Mouse (Mus musculus) ES-E14 (cell line): ENCODE results near the gene Lingo3. TPM values are rescaled to one million over a fixed set of nuclear protein-coding genes. Genes with fewer than 3 reads are reported as not detected.

Experiments used
- DNase-seq: peaks from one replicate; pipeline ENCODE4 v3.0.0-alpha.2; 2013; ENCODE audit warnings: low read depth, low spot score
- H3K27ac ChIP-seq: 2 replicates; pipeline ENCODE4 v1.5.1; 2012; ENCODE audit warnings: low read depth, mild to moderate bottlenecking, low read length, moderate library complexity, mixed read lengths; ENCODE audit not compliant: poor library complexity, insufficient read depth, severe bottlenecking
- H3K36me3 ChIP-seq: 2 replicates; pipeline ENCODE4 v1.6.1; 2012; ENCODE audit warnings: mild to moderate bottlenecking, low read length, moderate library complexity, mixed read lengths; ENCODE audit not compliant: control insufficient read depth, poor library complexity, insufficient read depth, severe bottlenecking
- H3K4me1 ChIP-seq, 2 experiments: fragments of 150-350 bp in 1 of 2; sonication (generic) in 1 of 2; 2 replicates each; pipeline ENCODE4 v1.6.1; 2012; ENCODE audit warnings: low read length in 2 of 2, mild to moderate bottlenecking in 1 of 2, mixed read lengths in 1 of 2; ENCODE audit not compliant: control insufficient read depth in 2 of 2, insufficient read depth in 2 of 2, poor library complexity in 1 of 2
- H3K4me3 ChIP-seq, 2 experiments: fragments of 150-350 bp in 1 of 2; sonication (generic) in 1 of 2; 2 replicates each; pipeline ENCODE4 v1.5.1; 2012; ENCODE audit warnings: low read length in 2 of 2, low read depth in 1 of 2, mild to moderate bottlenecking in 1 of 2, mixed read lengths in 1 of 2; ENCODE audit not compliant: insufficient read depth in 1 of 2, poor library complexity in 1 of 2, severe bottlenecking in 1 of 2
- H3K9ac ChIP-seq: 2 replicates; pipeline ENCODE4 v1.6.1; 2012; ENCODE audit warnings: low read depth, mild to moderate bottlenecking, low read length, mixed read lengths; ENCODE audit not compliant: poor library complexity, insufficient read depth, severe bottlenecking
- H3K9me3 ChIP-seq: fragments of 150-350 bp; sonication (generic); 2 replicates; pipeline ENCODE4 v1.6.1; 2012; ENCODE audit warnings: low read depth, mild to moderate bottlenecking, low read length; ENCODE audit not compliant: control insufficient read depth, insufficient read depth
- CHD2 ChIP-seq: IDR thresholded peaks from 2 replicates; pipeline ENCODE4 v1.6.1; 2014; ENCODE audit warnings: mild to moderate bottlenecking, low read depth, low read length, inconsistent platforms
- HCFC1 ChIP-seq: IDR thresholded peaks from 2 replicates; pipeline ENCODE4 v1.6.1; 2012; ENCODE audit warnings: low read length, inconsistent platforms, borderline replicate concordance; ENCODE audit not compliant: insufficient read depth
- MAFK ChIP-seq: IDR thresholded peaks from 2 replicates; pipeline ENCODE4 v1.6.1; 2014; ENCODE audit warnings: mild to moderate bottlenecking, low read depth, low read length, inconsistent platforms; ENCODE audit not compliant: insufficient read depth
- ZC3H11A ChIP-seq: IDR thresholded peaks from 2 replicates; pipeline ENCODE4 v1.6.1; 2012; ENCODE audit warnings: low read depth, mild to moderate bottlenecking, inconsistent platforms, low read length, borderline replicate concordance
- ZNF384 ChIP-seq: IDR thresholded peaks from 2 replicates; pipeline ENCODE4 v1.6.1; 2012; ENCODE audit warnings: low read depth, low read length, inconsistent platforms
- in situ Hi-C, 2 experiments: fragments of 600-800 bp; cut with MboI; formaldehyde crosslinking; loops; one replicate each; pipeline ENCODE4 v1.15.1; 2025; ENCODE audit warnings: low sequenced_read_pairs in 2 of 2, inconsistent platforms in 1 of 2; ENCODE audit not compliant: unreplicated experiment in 2 of 2
- total RNA-seq: library from RNA; depleted of rRNA; stranded (reverse); fragments of 300-350 nt; gene quantifications from 2 replicates; pipeline ENCODE4 v1.2.3, GENCODE M21; 2012

Gene Lingo3
- total RNA-seq, 1 experiment = 2.4 TPM

- no peaks in the 10 kb centered on the region for H3K9me3 ChIP-seq
- no peak for DNase-seq
- H3K9ac ChIP-seq = no peak overlapping the region
- peaks cover 0 to 3% of the 10 kb centered on the region in 2 experiments; a peak in 2 of 4 replicates for H3K4me1 ChIP-seq
- TF ChIP-seq MAFK (no peak), ZNF384 (no peak), HCFC1 (no peak), ZC3H11A (no peak), CHD2 (no peak)
- H3K27ac ChIP-seq = no peak overlapping the region
- peaks cover under 1% of the 10 kb centered on the region; the same call in 1 of the 2 replicates for H3K36me3 ChIP-seq
- H3K4me3 ChIP-seq = no peak overlapping the region
- in situ Hi-C loops = no loop called here
Measured at GRCm38 (mm10) chr10:80822528-80822927, 21.3 kb downstream of the Lingo3 start.

- H3K4me3 ChIP-seq = no peak overlapping the region
- DNase-seq = no peak
- H3K9ac ChIP-seq = no peak overlapping the region
- H3K27ac ChIP-seq = no peak overlapping the region
- in situ Hi-C loops = no loop called here
- peaks cover 0 to 3% of the 10 kb centered on the region in 2 experiments; a peak in 2 of 4 replicates for H3K4me1 ChIP-seq
- no peaks in the 10 kb centered on the region for H3K9me3 ChIP-seq
- TF ChIP-seq ZC3H11A (peak; percentile 31; the same call in 1 of the 2 replicates), MAFK (0 out of 2 replicates have a peak, but pooled peaks have one; percentile 11), HCFC1 (no peak), ZNF384 (peak; percentile 57; the same call in 1 of the 2 replicates), CHD2 (no peak)
- H3K36me3 ChIP-seq = no peaks in the 10 kb centered on the region
Measured at GRCm38 (mm10) chr10:80821991-80822390, 21.8 kb downstream of the Lingo3 start.

GRCm38 (mm10) chr10:80819406-80819805 is 24.4 kb downstream of the Lingo3 start:
- TF ChIP-seq MAFK (no peak), ZNF384 (no peak), HCFC1 (no peak), ZC3H11A (no peak)
- H3K9ac ChIP-seq = no peak overlapping the region
- peaks cover 0 to 3% of the 10 kb centered on the region in 2 experiments; a peak in 1 of 4 replicates for H3K4me1 ChIP-seq
- H3K4me3 ChIP-seq = no peak overlapping the region
- H3K36me3 ChIP-seq = no peaks in the 10 kb centered on the region
- H3K27ac ChIP-seq = no peak overlapping the region
- in situ Hi-C loops = no loop called here
- no peak for DNase-seq
- no peaks in the 10 kb centered on the region for H3K9me3 ChIP-seq

GRCm38 (mm10) chr10:80818599-80819281 is 25.1 kb downstream of the Lingo3 start:
- in situ Hi-C loops = no loop called here
- Histone ChIP-seq H3K4me3 (no peak overlapping the region), H3K9me3 (no peaks in the 10 kb centered on the region), H3K9ac (no peak overlapping the region), H3K4me1 (peaks cover 0 to 3% of the 10 kb centered on the region in 2 experiments; a peak in 1 of 4 replicates), H3K27ac (no peak overlapping the region), H3K36me3 (no peaks in the 10 kb centered on the region)
- DNase-seq = no peak
- TF ChIP-seq ZNF384 (no peak), MAFK (no peak), CHD2 (no peak), HCFC1 (no peak), ZC3H11A (no peak)
